Mouse (Mus musculus) heart, adult 2 months (tissue): Measurements from ENCODE around the gene Sugp2. TPM values are rescaled to one million over a fixed set of nuclear protein-coding genes. Genes with fewer than 3 reads are reported as not detected.

ENCODE experiments used
- DNase-seq, 2 experiments: peaks; one replicate each; pipeline ENCODE4 v3.0.0; 2021
- H3K27ac ChIP-seq: fragments of 200-600 bp; 2 replicates; pipeline ENCODE4 v1.8.1; 2022
- H3K27me3 ChIP-seq: fragments of 200-500 bp; 2 replicates; pipeline ENCODE4 v1.6.1; 2012; ENCODE audit warnings: mild to moderate bottlenecking, low read length, inconsistent platforms, mixed read lengths; ENCODE audit not compliant: control insufficient read depth, insufficient read depth
- H3K36me3 ChIP-seq: fragments of 200-500 bp; 2 replicates; pipeline ENCODE4 v1.6.1; 2012; ENCODE audit warnings: low read length, inconsistent platforms; ENCODE audit not compliant: control insufficient read depth, insufficient read depth
- H3K4me1 ChIP-seq: fragments of 200-500 bp; 2 replicates; pipeline ENCODE4 v1.6.1; 2011; ENCODE audit warnings: low read length; ENCODE audit not compliant: control insufficient read depth, insufficient read depth
- H3K4me3 ChIP-seq: fragments of 200-600 bp; 2 replicates; pipeline ENCODE4 v1.8.1; 2022
- H3K79me2 ChIP-seq: fragments of 200-500 bp; replicated peaks from 2 replicates; pipeline ENCODE4 v1.6.1; 2012; ENCODE audit warnings: mild to moderate bottlenecking, inconsistent platforms, low read length, moderate library complexity, mixed read lengths; ENCODE audit not compliant: control insufficient read depth, insufficient read depth
- H3K9ac ChIP-seq: fragments of 200-500 bp; 2 replicates; pipeline ENCODE4 v1.6.1; 2012; ENCODE audit warnings: low read depth, mild to moderate bottlenecking, control low read depth, inconsistent platforms, low read length, mixed read lengths
- CTCF ChIP-seq: fragments of 200-600 bp; IDR thresholded peaks from 2 replicates; pipeline ENCODE4 v1.8.1; 2022; ENCODE audit warnings: antibody characterized with exemption, mild to moderate bottlenecking, moderate library complexity
- EP300 ChIP-seq: fragments of 200-500 bp; IDR thresholded peaks from 2 replicates; pipeline ENCODE4 v1.6.1; 2011; ENCODE audit warnings: low read depth, low read length, control low read depth; ENCODE audit not compliant: insufficient read depth
- POLR2A ChIP-seq: fragments of 200-500 bp; IDR thresholded peaks from 2 replicates; pipeline ENCODE4 v1.6.1; 2011; ENCODE audit warnings: mild to moderate bottlenecking, low read depth, low read length, control low read depth; ENCODE audit not compliant: insufficient read depth
- WGBS: fragments of 180-500 bp; shearing (Covaris S2); methylation state at CpG from one replicate; pipeline ENCODE4 v1.1.7; 2018; 5-methylcytosine and 5-hydroxymethylcytosine counted together
- intact Hi-C: fragments of 180-260 bp; cut with DNase I; formaldehyde crosslinking; loops from one replicate; pipeline ENCODE4 v1.15.1; 2025
- polyA plus RNA-seq: library from polyadenylated mRNA; depleted of rRNA; stranded (reverse); fragments of >200 nt; gene quantifications from 2 replicates; pipeline ENCODE4 v1.2.3, GENCODE M21; 2012
- total RNA-seq, 2 experiments: library from RNA; stranded (reverse); gene quantifications; 2 replicates each; pipeline ENCODE4 v1.2.3; 2021

The Sugp2 gene
- total and polyA plus RNA-seq, 3 experiments, result 27.8 to 38.0 (median 34.3) TPM

DNA sequence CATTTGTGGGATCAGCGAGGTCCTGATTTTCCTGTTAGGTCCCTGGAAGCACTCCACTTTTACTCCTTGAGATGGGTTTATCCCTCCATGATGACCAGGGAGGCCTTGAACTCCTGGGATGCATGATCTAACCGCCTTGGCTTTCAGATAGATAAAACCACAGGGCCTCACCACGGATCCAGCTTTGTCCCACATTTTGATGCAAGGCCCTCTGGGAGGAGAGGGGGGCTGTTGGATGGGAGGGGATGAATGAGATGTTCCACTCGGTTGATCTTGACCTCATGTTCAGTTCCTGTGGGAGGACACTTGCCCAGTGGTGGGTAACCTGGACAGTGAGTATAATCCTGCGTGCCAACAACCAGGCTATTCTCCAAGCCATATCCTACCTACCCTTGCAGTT, 50.4 kb downstream of the Sugp2 start:
- Histone ChIP-seq H3K4me1 (peaks cover 8% of the 10 kb centered on the region), H3K9ac (no peak overlapping the region), H3K27me3 (no peaks in the 10 kb centered on the region), H3K36me3 (no peaks in the 10 kb centered on the region), H3K79me2 (no peaks in the 10 kb centered on the region), H3K4me3 (no peak overlapping the region), H3K27ac (no peak overlapping the region)
- WGBS, result 64% methylated on average over 5 of the region's 5 CpGs
- DNase-seq, result no peak
- TF ChIP-seq CTCF, result no peak
- no peak for TF ChIP-seq EP300
- TF ChIP-seq POLR2A, result no peak
- intact Hi-C loops, result no loop called here

DNA sequence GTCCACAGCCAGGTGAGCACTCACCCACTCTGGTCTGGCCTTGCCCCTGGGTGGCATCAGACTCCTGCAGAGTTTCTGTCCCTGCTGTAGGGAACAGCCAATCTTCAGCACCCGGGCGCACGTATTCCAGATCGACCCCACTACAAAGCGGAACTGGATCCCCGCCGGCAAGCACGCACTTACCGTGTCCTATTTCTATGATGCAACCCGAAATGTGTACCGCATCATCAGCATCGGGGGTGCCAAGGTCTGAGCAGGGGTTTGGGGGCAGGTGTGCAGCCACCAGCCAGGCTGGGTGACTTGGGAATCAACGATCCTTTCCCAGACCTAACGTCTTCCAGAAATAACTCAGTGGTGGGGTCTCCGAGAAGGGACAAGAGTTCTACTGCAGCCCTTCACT, 51.3 kb downstream of the Sugp2 start:
- H3K27ac ChIP-seq, result no peak overlapping the region
- intact Hi-C loops, result no loop called here
- TF ChIP-seq EP300, result no peak
- TF ChIP-seq POLR2A, result no peak
- TF ChIP-seq CTCF, result no peak
- 97% methylated on average over 15 of the region's 15 CpGs for WGBS
- no peak overlapping the region for H3K4me3 ChIP-seq
- H3K9ac ChIP-seq, result no peak overlapping the region
- H3K79me2 ChIP-seq, result no peaks in the 10 kb centered on the region
- peaks cover 7% of the 10 kb centered on the region for H3K4me1 ChIP-seq
- DNase-seq, result no peak
- no peaks in the 10 kb centered on the region for H3K27me3 ChIP-seq
- no peaks in the 10 kb centered on the region for H3K36me3 ChIP-seq

DNA sequence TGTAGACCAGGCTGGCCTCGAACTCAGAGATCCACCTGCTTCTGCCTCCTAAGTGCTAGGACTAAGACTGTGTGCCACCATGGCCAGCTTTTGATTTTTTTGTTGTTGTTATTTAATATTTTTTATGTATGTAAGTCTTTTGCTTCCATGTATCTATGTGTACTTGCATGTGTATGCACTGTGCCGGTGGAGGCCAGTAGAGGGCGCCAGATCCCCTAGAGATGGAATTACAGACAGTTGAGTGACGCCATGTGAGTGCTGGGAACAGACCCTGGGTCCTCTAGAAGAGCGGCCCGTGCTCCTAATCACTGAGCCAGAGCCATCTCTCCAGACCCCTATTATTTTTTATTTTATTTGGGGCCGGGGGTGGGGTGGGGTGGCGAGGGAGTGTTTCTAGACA, 52.7 kb downstream of the Sugp2 start:
- H3K36me3 ChIP-seq, result no peaks in the 10 kb centered on the region
- no peak for DNase-seq
- 92% methylated on average over 8 of the region's 8 CpGs for WGBS
- no peaks in the 10 kb centered on the region for H3K79me2 ChIP-seq
- H3K27me3 ChIP-seq, result no peaks in the 10 kb centered on the region
- H3K9ac ChIP-seq, result no peak overlapping the region
- intact Hi-C loops, result no loop called here
- TF ChIP-seq POLR2A, result no peak
- peak; percentile 59 for TF ChIP-seq CTCF
- H3K27ac ChIP-seq, result no peak overlapping the region
- peaks cover 7% of the 10 kb centered on the region for H3K4me1 ChIP-seq
- no peak overlapping the region for H3K4me3 ChIP-seq

DNA sequence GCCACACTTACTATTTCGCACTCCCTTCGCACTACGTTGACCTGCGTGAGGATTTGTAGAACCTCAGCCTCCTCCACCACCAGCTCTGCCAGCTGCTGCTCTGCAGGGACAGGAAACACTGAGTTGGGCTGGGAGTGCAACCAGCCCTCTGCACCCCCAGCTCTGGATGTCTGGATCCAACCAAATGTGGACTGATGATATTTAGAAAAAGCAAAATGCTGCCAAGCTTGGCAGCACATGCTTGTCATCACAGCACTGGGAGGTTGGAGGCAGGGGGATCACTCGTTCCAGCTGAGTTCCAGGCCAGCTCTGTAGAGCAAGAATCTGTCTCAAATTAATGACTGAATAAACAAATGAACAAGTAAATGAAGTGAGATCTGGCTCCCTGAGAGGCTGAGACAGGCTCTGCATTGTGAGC, 60.0 kb downstream of the Sugp2 start:
- TF ChIP-seq CTCF (no peak), EP300 (no peak), POLR2A (no peak)
- 50% methylated on average over 5 of the region's 5 CpGs for WGBS
- Histone ChIP-seq H3K4me3 (no peak overlapping the region), H3K27me3 (no peaks in the 10 kb centered on the region), H3K27ac (no peak overlapping the region), H3K9ac (no peak overlapping the region), H3K36me3 (no peaks in the 10 kb centered on the region), H3K4me1 (no peaks in the 10 kb centered on the region), H3K79me2 (no peaks in the 10 kb centered on the region)
- intact Hi-C loops, result no loop called here
- no peak for DNase-seq

DNA sequence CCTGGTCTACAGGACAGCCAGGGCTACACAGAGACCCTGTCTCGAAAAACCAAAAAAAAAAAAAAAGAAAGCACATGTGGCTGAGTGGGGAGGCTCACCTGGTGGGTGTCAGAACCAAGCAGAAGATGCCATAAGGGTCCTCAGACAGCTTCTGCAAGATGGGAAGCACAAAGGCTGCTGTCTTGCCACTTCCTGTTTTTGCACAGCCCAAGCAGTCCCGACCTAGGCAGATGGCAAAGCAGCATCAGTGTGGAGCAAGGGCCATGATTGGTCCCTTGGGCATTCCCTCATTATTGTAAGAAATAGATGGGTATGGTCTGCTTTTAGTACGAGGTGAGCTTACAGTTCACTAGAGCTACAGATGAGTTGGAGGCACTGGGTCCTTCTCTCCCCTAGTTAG, 66.9 kb downstream of the Sugp2 start:
- Histone ChIP-seq H3K79me2 (peaks cover 3% of the 10 kb centered on the region), H3K27me3 (no peaks in the 10 kb centered on the region), H3K27ac (no peak overlapping the region), H3K4me1 (peaks cover 10% of the 10 kb centered on the region), H3K4me3 (no peak overlapping the region), H3K36me3 (no peaks in the 10 kb centered on the region), H3K9ac (no peak overlapping the region)
- no peak for TF ChIP-seq EP300
- no peak for TF ChIP-seq CTCF
- no peak for TF ChIP-seq POLR2A
- 51% methylated on average over 3 of the region's 3 CpGs for WGBS
- intact Hi-C loops, result no loop called here
- DNase-seq, result no peak

DNA sequence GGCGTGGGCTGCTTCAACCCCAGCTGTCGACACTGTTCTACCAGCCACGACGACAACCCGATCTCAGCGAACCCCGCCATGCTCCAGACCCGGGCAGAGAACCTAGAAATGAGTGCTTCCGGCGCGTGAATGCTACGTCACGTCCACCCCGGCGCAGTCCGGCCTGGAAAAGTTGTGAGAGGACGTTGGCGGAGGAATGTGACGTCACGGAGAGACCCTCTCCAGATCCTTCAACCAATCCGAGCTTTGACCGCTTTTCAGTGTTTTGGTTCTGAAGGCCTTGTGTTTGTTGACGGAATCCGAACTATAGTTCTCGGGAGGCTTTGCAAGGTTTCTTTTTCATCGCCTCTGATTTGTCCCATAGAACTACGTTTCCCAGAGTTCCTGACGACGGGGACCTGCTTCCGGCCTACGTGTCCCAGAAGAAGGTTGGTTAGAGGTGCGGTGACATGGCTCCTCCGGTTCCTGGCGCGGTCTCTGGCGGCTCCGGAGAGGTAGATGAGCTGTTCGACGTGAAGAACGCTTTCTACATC, 68.4 kb downstream of the Sugp2 start, which contains the start of the genes Ddx49 and Cope:
Gene Ddx49 (minus strand): TSS at position 132 of the 533 bp plus-strand sequence.
Gene Cope (plus strand): TSS at position 161 of the 533 bp plus-strand sequence.
- Histone ChIP-seq H3K36me3 (no peaks in the 10 kb centered on the region), H3K4me1 (peaks cover 10% of the 10 kb centered on the region), H3K4me3 (peak within 1 kb of the TSS; percentile 74), H3K27me3 (no peaks in the 10 kb centered on the region), H3K79me2 (peaks cover 3% of the 10 kb centered on the region), H3K27ac (peak within 1 kb of the TSS; percentile 89), H3K9ac (peak within 1 kb of the TSS; percentile 80)
- WGBS, result under 1% methylated on average over 40 of the region's 40 CpGs
- peak; percentile 56; the same call in 1 of the 2 replicates for TF ChIP-seq EP300
- peak; percentile 82 for TF ChIP-seq POLR2A
- no peak for TF ChIP-seq CTCF
- intact Hi-C loops, result loop anchor here (1.0 to 2.0 kb wide), 2 partner anchors 20 to 51 kb away; partner anchors contain the start of genes Homer3 and Upf1
- DNase-seq, result peak; percentile 94 to 95

DNA sequence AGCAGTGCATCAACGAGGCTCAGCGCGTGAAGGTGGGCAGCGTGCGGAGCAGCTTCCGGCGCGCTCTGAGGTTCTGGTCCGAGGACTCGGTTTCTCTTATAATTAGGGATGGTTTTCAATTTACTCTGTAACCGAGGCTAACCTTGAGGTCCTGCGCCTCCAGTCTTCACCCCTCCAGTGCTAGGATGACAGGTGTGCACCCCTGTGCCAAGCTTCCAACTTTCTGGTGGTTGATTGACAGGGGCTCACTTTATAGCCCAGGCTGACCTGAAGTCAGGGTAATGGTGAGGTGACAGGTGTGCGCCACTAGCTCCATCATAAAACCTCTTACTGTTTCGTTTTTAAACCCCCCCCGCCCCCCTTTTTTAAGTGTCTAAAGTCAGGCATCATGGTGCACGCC, 68.9 kb downstream of the Sugp2 start:
- Histone ChIP-seq H3K27ac (peak overlapping the region; percentile 89), H3K4me3 (peak overlapping the region; percentile 74), H3K27me3 (no peaks in the 10 kb centered on the region), H3K4me1 (peaks cover 10% of the 10 kb centered on the region), H3K9ac (peak overlapping the region; percentile 80), H3K36me3 (no peaks in the 10 kb centered on the region), H3K79me2 (peaks cover 3% of the 10 kb centered on the region)
- DNase-seq, result no peak
- 3% methylated on average over 16 of the region's 16 CpGs for WGBS
- intact Hi-C loops, result loop anchor here (1.0 to 2.0 kb wide), 2 partner anchors 20 to 50 kb away; partner anchors contain the start of genes Homer3 and Upf1
- TF ChIP-seq CTCF (no peak), POLR2A (no peak)
